Mouse (Mus musculus) adrenal gland, adult 8-10 months (tissue): ENCODE measurements around the gene Gm35549. TPM values are rescaled to one million over a fixed set of nuclear protein-coding genes. Genes with fewer than 3 reads are reported as not detected.
A peak's percentile ranks its signal among the peaks of the same experiment; 100 is the strongest.
"Not testable (repeated sequence)": the region's sequence is repeated elsewhere in the genome, so short reads cannot be mapped to it uniquely, and the experiment has no call there.

Source experiments
- DNase-seq: peaks from one replicate; pipeline ENCODE4 v3.0.0; 2022
- total RNA-seq, 4 experiments: library from RNA; stranded (reverse); gene quantifications; 2 replicates each; pipeline ENCODE4 v1.2.4; 2022

Gene Gm35549
- total RNA-seq, result not detected

DNA sequence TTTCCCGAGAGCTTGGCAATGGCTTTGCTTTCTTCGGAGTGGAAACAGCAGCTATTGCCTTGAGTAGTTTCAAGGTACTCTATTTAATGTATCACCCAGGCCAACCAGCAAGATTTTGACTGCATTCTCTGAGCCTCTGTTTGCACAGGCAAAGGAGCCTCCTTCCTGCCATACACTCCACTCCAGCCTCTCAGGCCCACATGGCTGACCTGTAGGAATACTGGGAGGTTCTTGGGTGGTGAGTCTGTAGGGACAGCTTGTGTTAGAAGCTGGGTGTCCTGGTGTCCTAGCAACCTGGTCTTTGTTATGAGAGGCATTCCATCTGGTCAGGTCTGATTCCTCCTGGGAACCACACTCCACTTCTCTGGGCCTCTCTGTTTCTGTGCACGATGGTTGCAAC is at the start of gene Gm35549:
Gene Gm35549, minus strand, starts transcription at position 276 of the 400 bp plus-strand sequence.
- no peak for DNase-seq

GRCm38 (mm10) chr9:122886372-122887179 is 42.7 kb upstream of the Gm35549 start:
- peak; percentile 42 for DNase-seq

- no peak for DNase-seq
Measured at GRCm38 (mm10) chr9:122885385-122885784, 41.5 kb upstream of the Gm35549 start, which contains the start of gene Zkscan7. TSS of gene Zkscan7 (plus strand) at chr9:122885685.

DNA sequence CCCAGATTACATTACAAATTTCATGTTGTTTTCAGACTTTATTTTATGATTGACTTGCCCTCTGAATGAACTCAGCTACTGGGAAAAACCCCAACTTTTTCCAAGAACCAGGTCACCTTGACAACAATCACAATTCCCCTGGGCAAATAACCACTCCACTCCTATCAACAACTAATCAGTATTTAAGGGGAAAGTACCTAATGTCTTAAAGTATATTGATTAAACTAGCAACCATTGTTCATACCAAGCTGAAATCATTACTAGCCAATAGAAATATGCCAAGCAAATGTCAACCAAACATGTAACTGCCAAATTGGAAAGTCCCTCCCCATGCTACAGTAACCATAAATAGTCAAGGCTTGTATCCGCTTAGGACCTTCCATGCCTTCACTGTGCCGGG is 31.3 kb upstream of the Gm35549 start:
- DNase-seq, result no peak

GRCm38 (mm10) chr9:122874653-122875052 is 30.8 kb upstream of the Gm35549 start:
- DNase-seq, result no peak

GRCm38 (mm10) chr9:122872595-122872994 is 28.8 kb upstream of the Gm35549 start:
- no peak for DNase-seq

GRCm38 (mm10) chr9:122866192-122866591 is 22.4 kb upstream of the Gm35549 start:
- no peak for DNase-seq

- peak; percentile 82 for DNase-seq
Measured at GRCm38 (mm10) chr9:122865697-122866166, 21.9 kb upstream of the Gm35549 start, which contains the start of gene Zfp445. TSS of gene Zfp445 (minus strand) at chr9:122866006.

GRCm38 (mm10) chr9:122864848-122865247 is 21.0 kb upstream of the Gm35549 start:
- no peak for DNase-seq

DNA sequence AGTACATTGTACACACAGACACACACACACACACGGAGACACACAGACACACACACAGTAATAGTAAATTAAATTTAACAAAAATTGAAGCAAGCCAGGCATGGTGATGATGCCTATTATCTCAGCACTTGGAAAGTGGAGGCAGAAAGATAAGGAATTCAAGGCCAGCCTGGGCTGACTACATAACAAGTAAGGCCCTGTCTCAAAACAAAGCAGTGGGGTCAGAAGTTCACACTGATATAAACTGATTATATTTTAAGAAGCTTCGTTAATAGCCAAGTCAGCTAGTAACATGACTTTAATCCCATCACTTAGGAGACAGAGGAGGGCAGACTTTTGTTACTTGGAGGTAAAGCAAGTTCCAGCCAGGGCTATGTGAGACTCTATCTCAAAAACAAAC is 19.9 kb upstream of the Gm35549 start:
- no peak for DNase-seq

DNA sequence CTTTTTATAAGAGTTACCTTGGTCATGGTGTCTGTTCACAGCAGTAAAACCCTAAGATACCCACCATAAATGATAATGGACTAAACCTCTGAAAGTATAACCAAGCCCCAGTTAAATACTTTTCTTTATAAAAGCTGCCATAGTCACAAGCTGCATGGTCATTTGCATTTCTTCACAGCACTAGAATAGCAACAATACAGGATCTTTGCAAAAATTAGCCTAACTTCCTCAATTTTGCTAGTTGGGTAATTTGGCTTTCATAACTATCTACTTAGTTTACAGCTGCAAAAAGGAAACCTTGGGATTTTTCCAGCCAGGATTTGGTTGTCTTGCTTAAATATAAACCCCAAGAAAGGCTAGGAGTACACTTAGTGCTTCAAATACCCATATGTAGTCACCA is 16.9 kb upstream of the Gm35549 start:
- DNase-seq, result no peak

GRCm38 (mm10) chr9:122856716-122857115 is 12.9 kb upstream of the Gm35549 start:
- DNase-seq, result no peak

- DNase-seq, result no peak
Measured at GRCm38 (mm10) chr9:122855617-122856016, 11.8 kb upstream of the Gm35549 start.

DNA sequence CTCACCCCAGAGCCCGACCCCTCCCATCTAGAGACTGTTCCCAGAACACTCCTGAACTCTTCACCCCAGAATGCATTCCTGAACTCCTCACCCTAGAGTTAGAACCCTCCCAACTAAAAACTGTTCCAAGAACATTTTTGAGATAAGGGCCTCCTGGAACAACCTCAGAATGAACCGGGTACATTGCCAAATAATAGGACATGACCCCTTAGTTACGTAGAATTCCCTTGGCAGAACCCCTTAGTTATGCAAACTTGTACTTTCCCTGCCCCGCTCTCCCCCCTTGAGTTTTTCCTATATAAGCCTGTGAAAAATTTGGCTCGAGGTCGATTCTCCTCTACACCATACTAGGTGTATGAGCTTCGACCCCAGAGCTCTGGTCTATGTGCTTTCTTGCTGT is 11.3 kb upstream of the Gm35549 start:
- DNase-seq, result not testable (repeated sequence)

DNA sequence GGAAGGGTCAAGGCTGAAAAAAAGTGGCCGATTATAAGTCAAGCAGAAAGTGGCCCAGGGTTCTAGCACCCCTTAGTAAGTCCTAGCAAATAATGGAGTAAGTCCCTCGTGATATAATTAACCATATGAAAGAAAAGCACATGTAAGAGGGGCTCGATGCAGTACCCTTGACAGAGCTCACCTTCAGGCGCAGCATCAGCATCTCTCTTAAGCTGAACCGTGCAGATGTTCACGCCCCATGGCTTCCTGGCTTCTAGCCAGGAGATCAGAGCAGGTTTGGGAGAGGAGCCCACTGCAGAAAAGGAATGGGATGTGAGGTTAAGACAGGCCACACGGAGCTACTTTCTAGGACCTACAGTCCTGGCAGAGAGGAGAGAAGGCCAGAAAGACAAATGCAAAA is 10.7 kb upstream of the Gm35549 start:
- DNase-seq, result no peak

- DNase-seq, result not testable (repeated sequence)
Measured at GRCm38 (mm10) chr9:122847811-122848311, 4.0 kb upstream of the Gm35549 start.

DNA sequence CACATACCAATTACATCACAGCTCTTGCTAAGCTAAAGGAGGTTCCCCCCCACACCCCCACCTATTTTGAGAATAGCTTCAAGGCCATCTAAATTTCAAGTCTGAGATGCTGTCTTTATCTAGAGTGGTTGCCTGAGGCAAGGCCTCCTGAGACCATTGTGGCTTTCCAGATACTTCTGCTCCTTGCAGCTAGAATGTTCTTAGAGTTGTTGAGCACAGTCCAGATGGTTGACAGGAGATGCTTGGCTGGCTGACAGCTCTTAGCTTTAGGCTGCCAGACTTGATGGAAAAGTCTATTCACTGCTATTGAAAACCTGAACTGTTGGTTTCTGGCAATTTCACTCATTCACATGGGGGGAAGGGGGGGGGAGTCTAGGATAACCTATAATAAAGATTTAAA is 2.3 kb upstream of the Gm35549 start:
- DNase-seq, result no peak

DNA sequence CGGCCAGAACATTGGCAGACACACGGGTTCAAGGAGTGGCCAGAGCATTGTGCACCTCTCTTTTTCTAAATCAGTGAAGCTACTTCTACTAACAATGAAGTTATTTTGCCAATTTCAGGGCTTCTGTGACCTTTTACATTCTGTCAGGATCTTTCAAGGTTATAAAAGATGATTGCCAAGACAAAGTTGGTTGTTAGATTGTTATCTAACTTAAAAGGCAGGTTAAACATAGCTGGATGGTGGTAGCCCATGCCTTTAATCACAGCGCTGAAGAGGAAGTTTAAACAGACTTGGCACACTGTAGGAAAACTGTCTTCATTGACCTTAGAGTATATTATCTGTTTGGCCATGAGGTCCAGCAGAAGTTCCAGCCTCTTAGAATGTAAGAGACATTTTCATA is 1.8 kb upstream of the Gm35549 start:
- no peak for DNase-seq

GRCm38 (mm10) chr9:122837680-122838079 is 6.2 kb downstream of the Gm35549 start:
- DNase-seq, result no peak

GRCm38 (mm10) chr9:122837216-122837615 is 6.6 kb downstream of the Gm35549 start:
- no peak for DNase-seq

GRCm38 (mm10) chr9:122836790-122837189 is 7.0 kb downstream of the Gm35549 start:
- no peak for DNase-seq

DNA sequence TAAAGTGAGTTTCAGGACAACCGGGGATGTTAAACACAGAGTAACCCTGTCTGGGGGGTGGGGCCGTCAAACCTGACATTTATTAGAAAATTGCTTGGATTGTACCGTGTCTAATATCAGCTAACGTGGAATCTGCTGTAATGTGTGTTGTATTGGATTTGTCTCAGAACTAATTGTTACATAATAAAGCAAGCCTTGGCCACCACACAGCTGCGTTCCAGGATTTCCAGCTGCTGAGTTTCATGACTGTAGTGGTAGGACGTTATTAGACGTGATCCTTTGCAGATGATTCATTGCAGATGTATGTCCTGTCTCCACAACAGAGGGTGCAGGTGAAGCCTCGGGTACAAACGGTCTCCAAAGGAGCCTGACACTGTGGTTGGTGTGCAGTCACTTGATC is 7.7 kb downstream of the Gm35549 start:
- no peak for DNase-seq

DNA sequence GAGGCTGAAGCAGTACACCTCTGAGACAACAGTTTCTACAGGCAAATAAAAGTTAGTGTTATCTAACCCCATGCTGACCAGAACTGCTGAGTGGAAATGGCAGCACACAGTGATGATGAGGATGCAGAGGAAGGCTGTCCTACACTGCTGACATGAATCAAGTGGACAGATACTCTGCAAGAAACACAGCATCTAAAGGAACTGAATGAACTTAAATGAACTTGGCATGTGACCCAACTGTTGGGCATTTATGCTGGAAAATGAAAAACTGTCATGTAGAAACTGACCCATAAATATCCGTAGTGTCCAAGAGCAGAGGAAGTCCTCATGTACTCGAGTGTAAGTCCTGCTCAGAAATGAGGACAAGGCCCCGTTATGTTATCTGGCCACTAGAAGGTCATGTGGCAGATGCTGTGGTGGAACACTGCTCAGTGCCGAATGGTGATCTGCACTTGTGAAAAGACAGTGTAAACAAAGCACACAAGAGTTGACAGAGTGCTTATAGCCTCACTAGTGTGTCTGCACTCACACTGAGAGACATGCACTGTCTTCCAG is 13.9 kb downstream of the Gm35549 start:
- peak; percentile 48 for DNase-seq

- no peak for DNase-seq
Measured at GRCm38 (mm10) chr9:122826743-122827142, 17.1 kb downstream of the Gm35549 start.
